Mouse (Mus musculus): Measurements from ENCODE around the gene Gucd1. TPM values are rescaled to one million over a fixed set of nuclear protein-coding genes. Genes with fewer than 3 reads are reported as not detected.
A peak's percentile ranks its signal among the peaks of the same experiment; 100 is the strongest.
"Not testable (repeated sequence)": the region's sequence is repeated elsewhere in the genome, so short reads cannot be mapped to it uniquely, and the experiment has no call there.

Gene Gucd1
- 24.9 and 27.3 TPM in 2 replicates for polyA plus RNA-seq (2015; fragmentation: Nextera tagmentation; extraction: Ambion mirVana)

DNA sequence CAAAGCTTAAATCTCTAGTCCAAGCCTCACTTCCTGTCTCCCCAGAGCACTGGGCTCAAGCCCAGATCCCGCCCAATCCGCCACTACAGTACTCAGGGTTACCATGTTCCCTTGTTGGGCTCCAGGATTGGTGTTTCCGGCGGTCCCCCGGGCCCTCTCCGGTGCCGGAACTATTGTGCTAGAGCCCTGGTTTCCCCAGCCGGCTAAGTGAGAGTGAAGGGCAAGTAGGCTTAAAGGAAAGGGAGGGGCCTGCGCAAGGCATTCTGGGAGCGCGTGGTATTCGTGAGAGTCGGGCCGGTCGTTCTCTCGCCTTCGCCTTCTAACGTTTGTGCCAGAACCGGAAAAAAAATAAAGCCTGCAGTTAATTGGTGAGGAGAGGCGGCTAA, at the start of gene Gucd1:
Gene Gucd1 (minus strand): TSS at position 215 of the 386 bp plus-strand sequence.
- Histone ChIP-seq H3K9ac (ENCODE audit: low read length) (peak within 1 kb of the TSS; percentile 94), H3K9me3 (ENCODE audit: control insufficient read depth, low read length) (no peaks in the 10 kb centered on the region), H3K27ac (ENCODE audit: low read length) (peak within 1 kb of the TSS; percentile 99), H3K4me2 (ENCODE audit: low read depth, low read length) (peak within 1 kb of the TSS; percentile 76), H3K4me3 (ENCODE audit: low read length) (peak within 1 kb of the TSS; percentile 86), H3K4me1 (replicated peaks; ENCODE audit: control insufficient read depth, insufficient read depth, low read length) (peaks cover 18% of the 10 kb centered on the region), H3K27me3 (ENCODE audit: control insufficient read depth, insufficient read depth, low read depth, low read length) (no peaks in the 10 kb centered on the region), H3K36me3 (ENCODE audit: control insufficient read depth, insufficient read depth, low read length) (peaks cover 19% of the 10 kb centered on the region)
- 0% methylated on average over 20 of the region's 20 CpGs for WGBS
- peak; percentile 91 for ATAC-seq (ENCODE audit: low read depth)

DNA sequence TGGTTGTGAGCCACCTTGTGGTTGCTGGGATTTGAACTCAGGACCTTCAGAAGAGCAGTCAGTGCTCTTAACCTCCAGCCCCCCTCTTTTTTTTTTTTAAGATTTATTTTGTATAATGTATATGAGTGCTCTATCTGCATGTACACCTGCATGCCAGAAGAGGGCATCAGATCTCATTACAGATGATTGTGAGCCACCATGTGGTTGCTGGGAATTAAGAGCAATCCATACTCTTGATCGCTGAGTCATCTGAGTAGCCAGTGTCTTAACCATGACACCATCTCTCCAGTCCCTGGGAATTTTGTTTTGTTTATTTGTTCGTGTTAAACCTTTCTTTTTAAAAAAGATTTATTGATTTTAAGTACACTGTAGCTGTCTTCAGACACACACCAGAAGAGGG, 49.0 kb upstream of the Gucd1 start:
- H3K27ac ChIP-seq (ENCODE audit: low read length); H3K9ac ChIP-seq (ENCODE audit: low read length); H3K4me3 ChIP-seq (ENCODE audit: low read length); H3K36me3 ChIP-seq (ENCODE audit: control insufficient read depth, insufficient read depth, low read length); H3K27me3 ChIP-seq (ENCODE audit: control insufficient read depth, insufficient read depth, low read depth, low read length); H3K4me1 ChIP-seq (replicated peaks; ENCODE audit: control insufficient read depth, insufficient read depth, low read length); H3K4me2 ChIP-seq (ENCODE audit: low read depth, low read length); H3K9me3 ChIP-seq (ENCODE audit: control insufficient read depth, low read length); ATAC-seq (ENCODE audit: low read depth): not testable (repeated sequence)
- WGBS: 80% methylated on average over 2 of the region's 2 CpGs

DNA sequence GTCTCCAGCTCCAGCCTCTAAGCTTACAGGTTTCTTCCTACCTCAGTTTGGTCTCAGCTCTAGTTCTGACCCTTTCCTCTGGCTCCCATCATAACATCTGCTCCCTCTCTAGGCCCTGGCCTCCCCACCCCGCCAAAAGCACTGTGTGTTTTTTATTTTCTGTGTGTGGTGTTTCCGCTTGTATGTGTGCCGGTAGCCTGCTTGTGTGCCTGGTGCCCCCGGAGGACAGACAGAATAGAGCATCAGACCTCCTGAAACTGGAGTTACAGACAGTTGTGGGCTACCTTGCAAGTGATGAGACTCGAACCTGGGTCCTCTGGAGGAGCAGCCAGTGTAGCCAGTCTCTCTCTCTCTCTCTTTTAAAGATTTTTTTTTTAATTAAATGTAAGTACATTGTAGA, 48.5 kb upstream of the Gucd1 start:
- H3K4me2 ChIP-seq (ENCODE audit: low read depth, low read length): no peak overlapping the region
- ATAC-seq (ENCODE audit: low read depth): no peak
- no peak overlapping the region for H3K27ac ChIP-seq (ENCODE audit: low read length)
- H3K9me3 ChIP-seq (ENCODE audit: control insufficient read depth, low read length): no peaks in the 10 kb centered on the region
- no peak overlapping the region for H3K9ac ChIP-seq (ENCODE audit: low read length)
- H3K36me3 ChIP-seq (ENCODE audit: control insufficient read depth, insufficient read depth, low read length): no peaks in the 10 kb centered on the region
- 77% methylated on average over 5 of the region's 5 CpGs for WGBS
- peaks cover 2% of the 10 kb centered on the region; the same call in 1 of the 2 replicates for H3K27me3 ChIP-seq (ENCODE audit: control insufficient read depth, insufficient read depth, low read depth, low read length)
- H3K4me3 ChIP-seq (ENCODE audit: low read length): no peak overlapping the region
- H3K4me1 ChIP-seq (replicated peaks; ENCODE audit: control insufficient read depth, insufficient read depth, low read length): no peaks in the 10 kb centered on the region

DNA sequence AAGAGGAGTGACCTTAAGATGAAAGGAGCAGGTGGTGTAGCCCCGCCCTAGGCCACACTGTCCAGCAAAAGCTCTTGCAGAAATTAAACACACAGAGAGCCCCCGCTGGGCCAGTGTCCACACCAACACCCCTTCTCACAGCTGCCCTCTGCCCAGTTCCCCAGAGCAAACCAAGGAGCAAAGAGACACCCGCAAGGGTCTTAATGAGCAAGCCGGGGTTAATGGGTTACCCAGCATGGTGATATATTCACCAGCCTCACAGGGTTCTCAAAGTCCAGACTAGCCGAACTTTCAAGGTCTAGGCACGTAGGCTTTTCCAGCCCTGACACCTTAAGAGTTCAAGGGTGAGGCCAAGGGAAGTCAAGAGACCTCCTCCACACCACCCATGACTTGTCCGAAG, 48.1 kb upstream of the Gucd1 start:
- Histone ChIP-seq H3K4me2 (ENCODE audit: low read depth, low read length) (no peak overlapping the region), H3K36me3 (ENCODE audit: control insufficient read depth, insufficient read depth, low read length) (no peaks in the 10 kb centered on the region), H3K9me3 (ENCODE audit: control insufficient read depth, low read length) (no peaks in the 10 kb centered on the region), H3K4me3 (ENCODE audit: low read length) (no peak overlapping the region), H3K27me3 (ENCODE audit: control insufficient read depth, insufficient read depth, low read depth, low read length) (peaks cover 5% of the 10 kb centered on the region; the same call in 1 of the 2 replicates), H3K27ac (ENCODE audit: low read length) (no peak overlapping the region), H3K9ac (ENCODE audit: low read length) (no peak overlapping the region), H3K4me1 (replicated peaks; ENCODE audit: control insufficient read depth, insufficient read depth, low read length) (no peaks in the 10 kb centered on the region)
- WGBS: 62% methylated on average over 7 of the region's 7 CpGs
- 0 out of 2 replicates have a peak, but pooled peaks have one; percentile 35 for ATAC-seq (ENCODE audit: low read depth)

DNA sequence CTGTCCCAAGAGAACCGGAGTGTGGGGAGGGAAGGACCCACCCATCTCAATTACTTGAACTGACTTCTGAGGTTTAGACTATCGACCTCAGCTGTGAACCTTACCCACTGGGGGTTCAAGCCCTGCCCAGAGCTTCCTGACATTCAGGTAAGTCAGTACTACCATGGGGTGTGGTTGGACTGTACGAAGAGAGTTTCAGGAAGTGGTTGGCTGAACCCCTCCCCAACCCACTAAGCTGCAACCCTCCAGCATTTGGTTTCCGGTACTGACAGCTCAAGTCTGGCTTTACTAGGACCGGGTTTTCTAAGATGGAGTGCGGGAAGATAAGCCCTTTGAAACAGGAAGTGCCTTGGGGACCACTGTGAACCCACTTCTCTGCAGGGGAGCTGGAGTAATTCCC, 47.7 kb upstream of the Gucd1 start:
- Histone ChIP-seq H3K4me1 (replicated peaks; ENCODE audit: control insufficient read depth, insufficient read depth, low read length) (peaks cover under 1% of the 10 kb centered on the region; the same call in 1 of the 2 replicates), H3K4me2 (ENCODE audit: low read depth, low read length) (no peak overlapping the region), H3K4me3 (ENCODE audit: low read length) (no peak overlapping the region), H3K36me3 (ENCODE audit: control insufficient read depth, insufficient read depth, low read length) (no peaks in the 10 kb centered on the region), H3K9ac (ENCODE audit: low read length) (no peak overlapping the region), H3K9me3 (ENCODE audit: control insufficient read depth, low read length) (no peaks in the 10 kb centered on the region), H3K27me3 (ENCODE audit: control insufficient read depth, insufficient read depth, low read depth, low read length) (peaks cover 9% of the 10 kb centered on the region), H3K27ac (ENCODE audit: low read length) (no peak overlapping the region)
- no peak for ATAC-seq (ENCODE audit: low read depth)
- 55% methylated on average over 6 of the region's 6 CpGs for WGBS

DNA sequence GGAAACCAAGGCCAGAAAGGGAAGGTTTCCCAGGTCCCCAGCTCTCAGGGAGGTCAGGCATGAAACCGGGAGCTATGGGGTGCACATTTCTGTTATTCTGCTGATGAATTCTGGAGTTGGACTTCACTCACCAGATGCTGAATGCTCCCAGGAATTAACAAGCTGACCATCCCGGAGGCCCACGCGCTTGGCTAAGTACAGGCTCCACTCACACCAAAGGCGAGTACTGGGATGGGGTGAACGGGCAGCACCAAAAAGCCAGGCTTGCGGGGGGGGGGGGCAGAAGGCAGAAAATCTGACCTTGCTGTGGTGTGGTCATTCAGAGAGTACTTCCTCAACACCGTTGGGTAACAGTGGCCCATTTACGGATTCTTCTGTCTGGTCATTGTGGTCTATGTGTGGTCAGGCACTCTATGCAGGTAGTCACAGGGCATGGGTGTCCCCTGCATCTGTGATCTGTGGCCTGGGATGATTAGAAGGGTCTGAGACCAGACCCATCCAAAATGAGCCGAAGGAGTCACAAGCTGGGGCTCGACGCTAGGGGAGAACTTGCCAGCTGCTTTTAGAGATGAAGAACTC, 47.0 kb upstream of the Gucd1 start:
- Histone ChIP-seq H3K27me3 (ENCODE audit: control insufficient read depth, insufficient read depth, low read depth, low read length) (peaks cover 16% of the 10 kb centered on the region), H3K9me3 (ENCODE audit: control insufficient read depth, low read length) (no peaks in the 10 kb centered on the region), H3K4me2 (ENCODE audit: low read depth, low read length) (no peak overlapping the region), H3K4me1 (replicated peaks; ENCODE audit: control insufficient read depth, insufficient read depth, low read length) (peaks cover 5% of the 10 kb centered on the region; the same call in 1 of the 2 replicates), H3K36me3 (ENCODE audit: control insufficient read depth, insufficient read depth, low read length) (no peaks in the 10 kb centered on the region), H3K27ac (ENCODE audit: low read length) (no peak overlapping the region), H3K9ac (ENCODE audit: low read length) (no peak overlapping the region), H3K4me3 (ENCODE audit: low read length) (no peak overlapping the region)
- WGBS: 82% methylated on average over 12 of the region's 12 CpGs
- no peak for ATAC-seq (ENCODE audit: low read depth)

DNA sequence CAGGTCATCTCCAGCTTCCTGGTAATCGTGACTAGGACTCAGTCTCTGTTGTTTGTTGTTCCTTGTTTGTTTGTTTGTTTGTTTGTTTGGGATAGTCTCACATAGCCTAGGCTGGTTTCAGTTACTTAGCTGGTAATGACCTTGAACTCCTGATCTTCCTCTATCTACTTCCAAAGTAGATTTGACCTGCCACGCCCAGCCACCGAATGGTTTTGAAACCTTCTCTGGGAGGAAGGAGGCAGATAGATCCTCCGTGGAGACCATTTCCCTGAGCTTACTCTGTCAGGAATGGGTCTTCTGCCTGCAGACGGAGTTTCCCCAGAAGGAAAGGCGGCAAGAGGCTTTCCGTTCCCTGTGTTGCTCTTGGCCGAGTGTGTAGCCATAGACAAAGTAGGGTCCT, 44.8 kb upstream of the Gucd1 start:
- no peak overlapping the region for H3K9ac ChIP-seq (ENCODE audit: low read length)
- no peak overlapping the region for H3K4me3 ChIP-seq (ENCODE audit: low read length)
- 76% methylated on average over 8 of the region's 8 CpGs for WGBS
- H3K36me3 ChIP-seq (ENCODE audit: control insufficient read depth, insufficient read depth, low read length): no peaks in the 10 kb centered on the region
- peaks cover 22% of the 10 kb centered on the region for H3K27me3 ChIP-seq (ENCODE audit: control insufficient read depth, insufficient read depth, low read depth, low read length)
- no peak overlapping the region for H3K4me2 ChIP-seq (ENCODE audit: low read depth, low read length)
- no peak for ATAC-seq (ENCODE audit: low read depth)
- no peaks in the 10 kb centered on the region for H3K9me3 ChIP-seq (ENCODE audit: control insufficient read depth, low read length)
- no peak overlapping the region for H3K27ac ChIP-seq (ENCODE audit: low read length)
- peaks cover 13% of the 10 kb centered on the region; the same call in 1 of the 2 replicates for H3K4me1 ChIP-seq (replicated peaks; ENCODE audit: control insufficient read depth, insufficient read depth, low read length)

DNA sequence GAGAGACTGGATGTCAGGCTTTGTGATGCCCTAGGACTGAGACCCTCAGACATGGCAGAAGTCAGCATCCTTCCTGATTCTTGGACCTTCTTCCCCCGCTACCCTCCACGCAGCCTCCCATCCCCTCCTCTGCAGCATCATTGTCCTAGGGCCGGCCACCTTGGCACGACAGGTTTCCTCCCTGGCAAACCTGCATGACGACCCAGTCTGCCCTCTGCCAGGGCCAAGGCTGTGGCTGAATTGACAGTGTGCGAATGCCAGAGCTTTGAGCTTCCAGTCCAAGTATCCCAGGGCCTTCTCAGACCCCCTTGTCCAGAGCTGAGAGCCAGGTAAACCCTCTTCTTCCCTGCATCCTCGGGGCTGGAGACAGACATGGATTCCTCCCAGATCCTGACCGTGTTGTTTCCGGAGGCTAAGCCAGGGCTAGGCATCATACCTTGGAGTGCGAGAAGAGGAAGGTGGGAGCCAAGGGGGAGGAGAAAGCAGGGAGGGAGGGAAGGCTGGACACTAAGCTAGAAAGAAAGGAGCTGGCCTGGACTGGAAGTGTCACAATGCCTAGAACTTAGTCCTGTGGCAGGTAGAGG, 43.4 kb upstream of the Gucd1 start, which contains the start of gene Ggt1:
Gene Ggt1 (plus strand): TSS at position 534 of the 584 bp plus-strand sequence.
- no peak within 1 kb of the TSS for H3K4me3 ChIP-seq (ENCODE audit: low read length)
- H3K27me3 ChIP-seq (ENCODE audit: control insufficient read depth, insufficient read depth, low read depth, low read length): peaks cover 22% of the 10 kb centered on the region
- no peaks in the 10 kb centered on the region for H3K9me3 ChIP-seq (ENCODE audit: control insufficient read depth, low read length)
- 51% methylated on average over 10 of the region's 10 CpGs for WGBS
- no peak within 1 kb of the TSS; the same call in 1 of the 2 replicates for H3K4me2 ChIP-seq (ENCODE audit: low read depth, low read length)
- H3K36me3 ChIP-seq (ENCODE audit: control insufficient read depth, insufficient read depth, low read length): no peaks in the 10 kb centered on the region
- ATAC-seq (ENCODE audit: low read depth): no peak
- H3K9ac ChIP-seq (ENCODE audit: low read length): peak within 1 kb of the TSS; percentile 66; the same call in 1 of the 2 replicates
- H3K4me1 ChIP-seq (replicated peaks; ENCODE audit: control insufficient read depth, insufficient read depth, low read length): peaks cover 14% of the 10 kb centered on the region; the same call in 1 of the 2 replicates
- no peak within 1 kb of the TSS for H3K27ac ChIP-seq (ENCODE audit: low read length)

DNA sequence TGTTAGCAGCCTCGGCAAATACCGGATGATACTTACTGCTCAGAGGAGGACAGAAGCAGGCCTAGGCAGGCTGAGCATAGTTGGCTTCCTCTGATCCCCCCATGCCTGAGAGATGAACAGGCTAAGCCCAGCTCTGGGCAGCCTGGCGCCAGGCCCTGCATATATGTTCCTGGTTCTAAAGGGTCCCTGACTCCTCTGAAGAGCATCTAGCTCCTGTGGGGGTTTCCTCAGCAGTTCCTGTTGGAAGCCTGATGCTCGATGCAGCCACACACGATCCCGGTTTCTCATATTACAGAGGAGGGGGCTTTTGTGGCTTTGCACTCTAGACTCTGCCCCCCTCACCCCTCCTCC, 42.8 kb upstream of the Gucd1 start:
- 10% methylated on average over 6 of the region's 6 CpGs for WGBS
- Histone ChIP-seq H3K9ac (ENCODE audit: low read length) (peak overlapping the region; percentile 66; the same call in 1 of the 2 replicates), H3K36me3 (ENCODE audit: control insufficient read depth, insufficient read depth, low read length) (no peaks in the 10 kb centered on the region), H3K4me2 (ENCODE audit: low read depth, low read length) (peak overlapping the region; percentile 100), H3K27me3 (ENCODE audit: control insufficient read depth, insufficient read depth, low read depth, low read length) (peaks cover 22% of the 10 kb centered on the region), H3K4me1 (replicated peaks; ENCODE audit: control insufficient read depth, insufficient read depth, low read length) (peaks cover 18% of the 10 kb centered on the region), H3K9me3 (ENCODE audit: control insufficient read depth, low read length) (no peaks in the 10 kb centered on the region), H3K4me3 (ENCODE audit: low read length) (peak overlapping the region; percentile 57), H3K27ac (ENCODE audit: low read length) (no peak overlapping the region)
- no peak for ATAC-seq (ENCODE audit: low read depth)
